Mouse (Mus musculus): ENCODE data around the gene Cep135.

Gene Cep135

GRCm38 (mm10) chr5:76684658-76685605 is 96.4 kb downstream of the Cep135 start:
- DNase-seq (ENCODE audit: low read depth, low spot score), result no peak

GRCm38 (mm10) chr5:76687961-76688600 is 99.6 kb downstream of the Cep135 start:
- DNase-seq (ENCODE audit: low read depth, low spot score), result no peak

- DNase-seq (ENCODE audit: low read depth, low spot score), result no peak
These were observed 100.1 kb downstream of the Cep135 start for GRCm38 (mm10) chr5:76688643-76689042.

- DNase-seq (ENCODE audit: low read depth, low spot score), result no peak
These were observed 101.7 kb downstream of the Cep135 start for GRCm38 (mm10) chr5:76690177-76690593.

GRCm38 (mm10) chr5:76691251-76691650 is 102.8 kb downstream of the Cep135 start:
- no peak for DNase-seq (ENCODE audit: low read depth, low spot score)

- DNase-seq (ENCODE audit: low read depth, low spot score), result no peak
These were observed 103.4 kb downstream of the Cep135 start for GRCm38 (mm10) chr5:76691706-76692424.
